Mouse (Mus musculus) heart, embryonic 11.5 days (tissue): ENCODE measurements at regions not wholly inside any gene's neighbourhood (a gene's known extent, or its start where the extent isn't known, plus 50 kb on each side); places are given as distances from the start of the nearest gene placed in this dataset.

ENCODE experiments used
- ATAC-seq: fragments of 200-750 bp; cut with Nextera tagmentation; replicated peaks from 2 replicates; pipeline ENCODE4 v1.8.0; 2017; ENCODE audit warnings: moderate library complexity; ENCODE audit not compliant: insufficient number of reproducible peaks, low FRiP score, low TSS enrichment
- H3K27ac ChIP-seq: fragments of 300-500 bp; sonication (generic); 2 replicates; pipeline ENCODE4 v1.5.1; 2014; ENCODE audit warnings: mild to moderate bottlenecking, low read depth, low read length
- H3K27me3 ChIP-seq: fragments of 300-500 bp; sonication (generic); 2 replicates; pipeline ENCODE4 v1.6.1; 2014; ENCODE audit warnings: mild to moderate bottlenecking, low read length, mixed read lengths; ENCODE audit not compliant: control insufficient read depth, insufficient read depth
- H3K36me3 ChIP-seq: fragments of 300-500 bp; sonication (generic); 2 replicates; pipeline ENCODE4 v1.6.1; 2014; ENCODE audit warnings: mild to moderate bottlenecking, low read length, moderate library complexity, mixed read lengths; ENCODE audit not compliant: control insufficient read depth, insufficient read depth
- H3K4me1 ChIP-seq: fragments of 300-500 bp; sonication (generic); 2 replicates; pipeline ENCODE4 v1.6.1; 2014; ENCODE audit warnings: low read length; ENCODE audit not compliant: control insufficient read depth, insufficient read depth
- H3K4me2 ChIP-seq: fragments of 300-500 bp; sonication (generic); 2 replicates; pipeline ENCODE4 v1.6.1; 2014; ENCODE audit warnings: mild to moderate bottlenecking, moderate library complexity
- H3K4me3 ChIP-seq: fragments of 300-500 bp; sonication (generic); 2 replicates; pipeline ENCODE4 v1.5.1; 2014; ENCODE audit warnings: low read depth, low read length
- H3K9ac ChIP-seq: fragments of 300-500 bp; sonication (generic); 2 replicates; pipeline ENCODE4 v1.6.1; 2014; ENCODE audit warnings: mild to moderate bottlenecking, low read depth, low read length, moderate library complexity
- H3K9me3 ChIP-seq: fragments of 300-500 bp; sonication (generic); replicated peaks from 2 replicates; pipeline ENCODE4 v1.6.1; 2016; ENCODE audit warnings: low read length; ENCODE audit not compliant: control insufficient read depth
- WGBS: fragments of 180-500 bp; shearing (Covaris S2); extraction: QIAGEN DNeasy Blood & Tissue Kit; methylation state at CpG from one replicate; pipeline ENCODE4 v1.1.7; 2014; ENCODE audit not compliant: insufficient replicate concordance; 5-methylcytosine and 5-hydroxymethylcytosine counted together

GRCm38 (mm10) chr8:8871039-8871438 is 180.7 kb upstream of the Arglu1 start:
- Histone ChIP-seq H3K4me2 (no peak overlapping the region), H3K27ac (no peak overlapping the region), H3K36me3 (no peaks in the 10 kb centered on the region), H3K9ac (no peak overlapping the region), H3K4me1 (no peaks in the 10 kb centered on the region), H3K4me3 (no peak overlapping the region), H3K9me3 (no peaks in the 10 kb centered on the region), H3K27me3 (no peaks in the 10 kb centered on the region)
- ATAC-seq = no peak
- 74% methylated on average over 8 of the region's 8 CpGs for WGBS

- no peak overlapping the region for H3K27ac ChIP-seq
- no peaks in the 10 kb centered on the region for H3K27me3 ChIP-seq
- no peaks in the 10 kb centered on the region for H3K4me1 ChIP-seq
- no peaks in the 10 kb centered on the region for H3K9me3 ChIP-seq
- H3K4me2 ChIP-seq = no peak overlapping the region
- H3K4me3 ChIP-seq = no peak overlapping the region
- no peak overlapping the region for H3K9ac ChIP-seq
- ATAC-seq = no peak
- 5% methylated on average over 4 of the region's 4 CpGs for WGBS
- H3K36me3 ChIP-seq = no peaks in the 10 kb centered on the region
Measured at GRCm38 (mm10) chr8:8870487-8870886, 180.2 kb upstream of the Arglu1 start.

- Histone ChIP-seq H3K27ac (no peak overlapping the region), H3K9me3 (no peaks in the 10 kb centered on the region), H3K9ac (no peak overlapping the region), H3K27me3 (no peaks in the 10 kb centered on the region), H3K36me3 (no peaks in the 10 kb centered on the region), H3K4me2 (no peak overlapping the region), H3K4me3 (no peak overlapping the region), H3K4me1 (no peaks in the 10 kb centered on the region)
- ATAC-seq = no peak
- 52% methylated on average over 6 of the region's 6 CpGs for WGBS
Measured at GRCm38 (mm10) chr8:8869338-8869737, 179.0 kb upstream of the Arglu1 start.

- Histone ChIP-seq H3K27ac (no peak overlapping the region), H3K4me2 (no peak overlapping the region), H3K9ac (no peak overlapping the region), H3K4me3 (no peak overlapping the region), H3K36me3 (no peaks in the 10 kb centered on the region), H3K27me3 (no peaks in the 10 kb centered on the region), H3K4me1 (no peaks in the 10 kb centered on the region), H3K9me3 (no peaks in the 10 kb centered on the region)
- no peak for ATAC-seq
- 62% methylated on average over 8 of the region's 8 CpGs for WGBS
Measured at GRCm38 (mm10) chr8:8867924-8868323, 177.6 kb upstream of the Arglu1 start.

- Histone ChIP-seq H3K9ac (no peak overlapping the region), H3K9me3 (no peaks in the 10 kb centered on the region), H3K4me1 (no peaks in the 10 kb centered on the region), H3K36me3 (no peaks in the 10 kb centered on the region), H3K27ac (no peak overlapping the region), H3K4me2 (no peak overlapping the region), H3K4me3 (no peak overlapping the region), H3K27me3 (no peaks in the 10 kb centered on the region)
- no peak for ATAC-seq
- 49% methylated on average over 9 of the region's 9 CpGs for WGBS
Measured at GRCm38 (mm10) chr8:8867126-8867777, 176.9 kb upstream of the Arglu1 start.

- no peaks in the 10 kb centered on the region for H3K9me3 ChIP-seq
- H3K4me1 ChIP-seq = no peaks in the 10 kb centered on the region
- ATAC-seq = no peak
- 92% methylated on average over 6 of the region's 6 CpGs for WGBS
- H3K4me2 ChIP-seq = no peak overlapping the region
- H3K9ac ChIP-seq = no peak overlapping the region
- no peaks in the 10 kb centered on the region for H3K27me3 ChIP-seq
- H3K4me3 ChIP-seq = no peak overlapping the region
- H3K27ac ChIP-seq = no peak overlapping the region
- H3K36me3 ChIP-seq = no peaks in the 10 kb centered on the region
Measured at GRCm38 (mm10) chr8:8862767-8863166, 172.4 kb upstream of the Arglu1 start.

GRCm38 (mm10) chr8:8861331-8861940 is 171.1 kb upstream of the Arglu1 start:
- 66% methylated on average over 9 of the region's 9 CpGs for WGBS

GRCm38 (mm10) chr8:8858636-8859035 is 168.3 kb upstream of the Arglu1 start:
- Histone ChIP-seq H3K4me1 (no peaks in the 10 kb centered on the region), H3K27me3 (no peaks in the 10 kb centered on the region), H3K27ac (no peak overlapping the region), H3K9ac (no peak overlapping the region), H3K4me3 (no peak overlapping the region), H3K4me2 (no peak overlapping the region), H3K36me3 (no peaks in the 10 kb centered on the region), H3K9me3 (no peaks in the 10 kb centered on the region)
- 40% methylated on average over 3 of the region's 3 CpGs for WGBS
- no peak for ATAC-seq

More at GRCm38 (mm10) chr8:8861331-8861940, 171.1 kb upstream of the Arglu1 start:
- Histone ChIP-seq H3K9me3 (no peaks in the 10 kb centered on the region), H3K36me3 (no peaks in the 10 kb centered on the region), H3K4me3 (no peak overlapping the region), H3K9ac (no peak overlapping the region), H3K4me1 (no peaks in the 10 kb centered on the region), H3K27me3 (no peaks in the 10 kb centered on the region), H3K4me2 (no peak overlapping the region), H3K27ac (no peak overlapping the region)
- ATAC-seq = no peak
